Mouse (Mus musculus) neural tube, embryonic 14.5 days (tissue): Measurements from ENCODE around the gene Tcaf1. TPM values are rescaled to one million over a fixed set of nuclear protein-coding genes. Genes with fewer than 3 reads are reported as not detected.

Experiments used
- ATAC-seq: fragments of 200-750 bp; cut with Nextera tagmentation; 2 replicates; pipeline ENCODE4 v1.8.0; 2017; ENCODE audit warnings: low read depth, mild to moderate bottlenecking, moderate TSS enrichment, moderate library complexity
- H3K27ac ChIP-seq: fragments of 300-500 bp; sonication (generic); 2 replicates; pipeline ENCODE4 v1.5.1; 2014; ENCODE audit warnings: low read depth, mild to moderate bottlenecking, control low read depth, low read length, moderate library complexity, mixed read lengths
- H3K27me3 ChIP-seq: fragments of 300-500 bp; sonication (generic); 2 replicates; pipeline ENCODE4 v1.6.1; 2014; ENCODE audit warnings: low read length; ENCODE audit not compliant: control insufficient read depth, insufficient read depth
- H3K36me3 ChIP-seq: fragments of 300-500 bp; sonication (generic); 2 replicates; pipeline ENCODE4 v1.6.1; 2014; ENCODE audit warnings: low read length, mixed read lengths; ENCODE audit not compliant: control insufficient read depth, insufficient read depth
- H3K4me1 ChIP-seq: fragments of 300-500 bp; sonication (generic); 2 replicates; pipeline ENCODE4 v1.6.1; 2014; ENCODE audit warnings: low read length; ENCODE audit not compliant: control insufficient read depth, insufficient read depth
- H3K4me2 ChIP-seq: fragments of 300-500 bp; sonication (generic); 2 replicates; pipeline ENCODE4 v1.6.1; 2014; ENCODE audit warnings: mild to moderate bottlenecking, low read depth, low read length, control low read depth
- H3K4me3 ChIP-seq: fragments of 300-500 bp; sonication (generic); 2 replicates; pipeline ENCODE4 v1.5.1; 2014; ENCODE audit warnings: low read depth, low read length, control low read depth, mixed read lengths
- H3K9ac ChIP-seq: fragments of 300-500 bp; sonication (generic); replicated peaks from 2 replicates; pipeline ENCODE4 v1.6.1; 2014; ENCODE audit warnings: low read depth, mild to moderate bottlenecking, control low read depth, low read length, mixed read lengths
- H3K9me3 ChIP-seq: fragments of 300-500 bp; sonication (generic); 2 replicates; pipeline ENCODE4 v1.6.1; 2016; ENCODE audit warnings: low read length; ENCODE audit not compliant: control insufficient read depth
- WGBS: fragments of 180-500 bp; shearing (Covaris S2); extraction: QIAGEN DNeasy Blood & Tissue Kit; methylation state at CpG from one replicate; pipeline ENCODE4 v1.1.7; 2014; 5-methylcytosine and 5-hydroxymethylcytosine counted together
- polyA plus RNA-seq: library from polyadenylated mRNA; unstranded; fragments of >200 nt; fragmentation: Nextera tagmentation; extraction: Ambion mirVana; gene quantifications from 2 replicates; pipeline ENCODE4 v1.2.1, GENCODE M21; 2014

Tcaf1 gene
- polyA plus RNA-seq, 1 experiment from 2014 or later, result 224 TPM

DNA sequence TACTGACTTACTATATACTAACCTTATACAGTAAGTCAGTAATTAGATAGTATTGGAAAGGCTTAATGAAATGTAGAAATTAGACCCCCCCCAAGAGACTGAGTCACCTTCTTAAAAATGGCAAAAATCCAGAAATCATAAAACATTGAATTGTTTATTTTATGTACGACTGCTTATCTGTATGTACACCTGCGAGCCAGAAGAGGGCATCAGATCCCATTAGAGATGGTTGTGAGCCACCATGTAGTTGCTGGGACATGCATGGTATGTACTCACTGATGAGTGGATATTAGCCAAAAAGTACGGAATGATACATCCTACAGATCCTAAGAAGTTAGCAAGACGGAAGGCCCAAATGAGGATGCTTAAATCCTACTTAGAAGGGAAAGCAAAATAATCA, 78.5 kb downstream of the Tcaf1 start:
- H3K4me1 ChIP-seq, result no peaks in the 10 kb centered on the region
- no peaks in the 10 kb centered on the region for H3K9me3 ChIP-seq
- no peak for ATAC-seq
- no peak overlapping the region for H3K4me3 ChIP-seq
- WGBS, result 82% methylated on average over 4 of the region's 4 CpGs
- no peaks in the 10 kb centered on the region for H3K36me3 ChIP-seq
- H3K4me2 ChIP-seq, result no peak overlapping the region
- H3K27me3 ChIP-seq, result no peaks in the 10 kb centered on the region
- no peak overlapping the region for H3K27ac ChIP-seq
- no peak overlapping the region for H3K9ac ChIP-seq

Other genes starting within 250 kb of the Tcaf1 start
- gene Olfr458, start 244.9 kb downstream of the Tcaf1 start, polyA plus RNA-seq, result not detected in 2 replicates
- 0.06 and 0.07 TPM in 2 replicates for gene Olfr457, start 233.8 kb downstream of the Tcaf1 start, polyA plus RNA-seq
- gene Olfr456, start 222.9 kb downstream of the Tcaf1 start, polyA plus RNA-seq, result not detected in 2 replicates
- gene Olfr455, start 162.5 kb downstream of the Tcaf1 start, polyA plus RNA-seq, result not detected in 2 replicates
- gene Tcaf3, start 112.4 kb downstream of the Tcaf1 start, polyA plus RNA-seq, result not detected in 2 replicates
- 0.78 and 0.91 TPM in 2 replicates for gene Tcaf2, start 64.8 kb downstream of the Tcaf1 start, polyA plus RNA-seq
- not detected in 2 replicates for gene Olfr453, start 29.3 kb upstream of the Tcaf1 start, polyA plus RNA-seq
- gene Olfr38, start 46.3 kb upstream of the Tcaf1 start, polyA plus RNA-seq, result not detected in 2 replicates
- not detected in 2 replicates for gene Olfr452, start 75.0 kb upstream of the Tcaf1 start, polyA plus RNA-seq
- not detected in 2 replicates for gene Olfr450, start 101.9 kb upstream of the Tcaf1 start, polyA plus RNA-seq
- gene Olfr449, start 124.3 kb upstream of the Tcaf1 start, polyA plus RNA-seq, result not detected in 2 replicates
- not detected in 2 replicates for gene Olfr448, start 180.4 kb upstream of the Tcaf1 start, polyA plus RNA-seq
- not detected in 2 replicates for gene Olfr447, start 198.8 kb upstream of the Tcaf1 start, polyA plus RNA-seq
- gene Olfr446, start 211.3 kb upstream of the Tcaf1 start, polyA plus RNA-seq, result not detected in 2 replicates
- gene Olfr444, start 239.0 kb upstream of the Tcaf1 start, polyA plus RNA-seq, result not detected in 2 replicates